10 mouse cellular contexts compared by ENCODE assay signal in the genomic region with DNA sequence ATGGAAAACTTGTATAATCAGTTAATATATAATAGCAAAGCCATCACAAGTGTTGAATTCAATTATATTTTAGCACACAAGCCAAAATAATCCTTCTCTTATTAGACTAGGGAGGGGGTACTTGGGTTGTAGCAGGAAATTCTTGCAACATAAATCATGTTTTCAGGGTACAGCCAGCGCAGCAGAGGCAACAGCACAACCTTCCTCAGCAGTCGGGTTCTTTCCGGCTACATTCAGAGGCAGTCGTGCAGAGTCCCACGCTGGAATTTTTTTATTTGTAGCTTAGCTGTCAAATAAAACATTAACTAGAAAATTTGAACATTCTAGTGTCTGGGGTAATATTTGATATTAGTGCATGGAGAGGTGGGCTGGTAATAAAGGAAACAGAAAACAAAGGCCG.
DNase-seq lines count a peak whose midpoint lies in the region; ATAC-seq and TF ChIP-seq lines count a peak whose summit lies in the region.
"Had no signal": no experiment of that assay in that cellular context is flagged by ENCODE, and none has a peak within 500 bp of the region (broad histone marks: within the 10 kb centered on the region; RNA-seq: fewer than 3 reads in every experiment).

No protein-coding gene starts in this region.

- no peak for TF ChIP-seq CTCF in embryonic fibroblast, embryonic 13.5 days (IDR thresholded peaks at IDR 0.05; ENCODE audit: borderline replicate concordance, insufficient read depth, low read length)

- ATAC-seq in hindbrain, embryonic 13.5 days (ENCODE audit: low FRiP score), result no peak
- ATAC-seq in kidney, embryonic 15.5 days (replicated peaks; ENCODE audit: low FRiP score), result peak; percentile 73
- peak; percentile 37; the same call in 1 of the 2 replicates for ATAC-seq in megakaryocyte progenitor cell, adult 5-6 weeks (replicated peaks; ENCODE audit: poor library complexity)

- H3K4me3 ChIP-seq in hindbrain, embryonic 13.5 days, result no peak overlapping the region
- H3K4me3 ChIP-seq in hindbrain, embryonic 10.5 days, result no peak overlapping the region
- no peak overlapping the region for H3K4me3 ChIP-seq in embryonic fibroblast, embryonic 13.5 days (ENCODE audit: insufficient read depth, low read length)
- no peak overlapping the region for H3K4me3 ChIP-seq in kidney, embryonic 15.5 days (replicated peaks)
- H3K4me3 ChIP-seq: heart, embryonic 10.5 days had no signal

- peaks cover 31% of the 10 kb centered on the region for H3K4me1 ChIP-seq in hindbrain, embryonic 13.5 days (replicated peaks)
- peaks cover 8% of the 10 kb centered on the region; the same call in 1 of the 2 replicates for H3K4me1 ChIP-seq in hindbrain, embryonic 10.5 days (replicated peaks)
- H3K4me1 ChIP-seq in embryonic fibroblast, embryonic 13.5 days (ENCODE audit: control insufficient read depth, insufficient read depth, low read length), result peaks cover 8% of the 10 kb centered on the region
- H3K4me1 ChIP-seq in kidney, embryonic 15.5 days, result peaks cover 17% of the 10 kb centered on the region
- H3K4me1 ChIP-seq: heart, embryonic 10.5 days had no signal

- no peak for TF ChIP-seq POLR2A in embryonic fibroblast, embryonic 13.5 days (IDR thresholded peaks at IDR 0.05; ENCODE audit: low read depth, low read length)

- H3K9ac ChIP-seq in hindbrain, embryonic 13.5 days, result no peak overlapping the region
- no peak overlapping the region for H3K9ac ChIP-seq in kidney, embryonic 15.5 days

- no peaks in the 10 kb centered on the region for H3K36me3 ChIP-seq in hindbrain, embryonic 13.5 days
- no peaks in the 10 kb centered on the region for H3K36me3 ChIP-seq in hindbrain, embryonic 10.5 days
- no peaks in the 10 kb centered on the region for H3K36me3 ChIP-seq in kidney, embryonic 15.5 days
- H3K36me3 ChIP-seq: G1E; heart, embryonic 10.5 days had no signal

- H3K27ac ChIP-seq in hindbrain, embryonic 13.5 days, result peak overlapping the region; percentile 84
- H3K27ac ChIP-seq in hindbrain, embryonic 10.5 days, result no peak overlapping the region
- peak overlapping the region; percentile 61 for H3K27ac ChIP-seq in embryonic fibroblast, embryonic 13.5 days (ENCODE audit: insufficient read depth, low read length)
- H3K27ac ChIP-seq in kidney, embryonic 15.5 days, result no peak overlapping the region; the same call in 1 of the 2 replicates
- H3K27ac ChIP-seq: heart, embryonic 10.5 days had no signal

- no peaks in the 10 kb centered on the region for H3K27me3 ChIP-seq in hindbrain, embryonic 13.5 days
- H3K27me3 ChIP-seq in hindbrain, embryonic 10.5 days (ENCODE audit: insufficient read depth, poor library complexity, severe bottlenecking), result no peaks in the 10 kb centered on the region
- no peaks in the 10 kb centered on the region for H3K27me3 ChIP-seq in kidney, embryonic 15.5 days

- no peaks in the 10 kb centered on the region for H3K9me3 ChIP-seq in hindbrain, embryonic 13.5 days
- H3K9me3 ChIP-seq in hindbrain, embryonic 10.5 days, result no peaks in the 10 kb centered on the region
- no peaks in the 10 kb centered on the region for H3K9me3 ChIP-seq in kidney, embryonic 15.5 days (replicated peaks)
- H3K9me3 ChIP-seq: G1E; heart, embryonic 10.5 days had no signal

- peak overlapping the region; percentile 0; the same call in 1 of the 2 replicates for H3K4me2 ChIP-seq in hindbrain, embryonic 13.5 days
- H3K4me2 ChIP-seq in kidney, embryonic 15.5 days, result 0 out of 2 replicates have a peak overlapping the region, but pooled peaks have one; percentile 1

- 63% methylated on average over 6 of the region's 6 CpGs for WGBS in hindbrain, embryonic 13.5 days
- WGBS in hindbrain, embryonic 10.5 days, result 85% methylated on average over 6 of the region's 6 CpGs
- 27% methylated on average over 6 of the region's 6 CpGs for WGBS in kidney, embryonic 15.5 days

- no peak for DNase-seq in hindbrain, embryonic 10.5 days (ENCODE audit: low spot score)
- DNase-seq in layer of hippocampus, postnatal 14 days (ENCODE audit: low spot score in 2 of 2), result no peak
- DNase-seq in spleen, postnatal 36 days (ENCODE audit: low spot score in 2 of 2), result no peak
- DNase-seq in embryo, embryonic 11 days, result no peak

Comparison
In these comparisons a context has a peak if more than half of its experiments do, and no peak if none do; other contexts are left out.
1. H3K27ac ChIP-seq: peak in hindbrain, embryonic 13.5 days (single experiment) and embryonic fibroblast, embryonic 13.5 days (single experiment); none in hindbrain, embryonic 10.5 days (single experiment) and kidney, embryonic 15.5 days (single experiment).